Mouse (Mus musculus) thymus, adult 18-20 months (tissue): Measurements from ENCODE around the gene Hoxb5.

Experiments
- DNase-seq, 2 experiments: peaks; one replicate each; pipeline ENCODE4 v3.0.0; 2022; ENCODE audit warnings: mixed read lengths in 2 of 2

Hoxb5 gene

GRCm38 (mm10) chr11:96272024-96272921 lies 30.9 kb upstream of the Hoxb5 start:
- no peak for DNase-seq

- DNase-seq: no peak
Observed at GRCm38 (mm10) chr11:96274428-96274827, 28.7 kb upstream of the Hoxb5 start.

GRCm38 (mm10) chr11:96275896-96276295 lies 27.2 kb upstream of the Hoxb5 start:
- DNase-seq: no peak

- no peak for DNase-seq
Observed at GRCm38 (mm10) chr11:96277151-96278044, 25.7 kb upstream of the Hoxb5 start.

- DNase-seq: no peak
Observed at GRCm38 (mm10) chr11:96278324-96278723, 24.8 kb upstream of the Hoxb5 start.

- DNase-seq: peak; percentile 36 to 42
Observed at GRCm38 (mm10) chr11:96278773-96279172, 24.4 kb upstream of the Hoxb5 start.

- no peak for DNase-seq
Observed at GRCm38 (mm10) chr11:96279421-96280233, 23.5 kb upstream of the Hoxb5 start.

GRCm38 (mm10) chr11:96280399-96281378 lies 22.4 kb upstream of the Hoxb5 start:
- no peak for DNase-seq

GRCm38 (mm10) chr11:96281396-96281795 lies 21.7 kb upstream of the Hoxb5 start:
- DNase-seq: no peak

- DNase-seq: no peak
Observed at GRCm38 (mm10) chr11:96281855-96282570, 21.1 kb upstream of the Hoxb5 start, which contains the start of gene Hoxb8. Hoxb8 (plus strand) TSS chr11:96281905.

GRCm38 (mm10) chr11:96282795-96283430 lies 20.2 kb upstream of the Hoxb5 start:
- DNase-seq: no peak

- DNase-seq: no peak
Observed at GRCm38 (mm10) chr11:96284041-96284749, 18.9 kb upstream of the Hoxb5 start.

GRCm38 (mm10) chr11:96284774-96285734 lies 18.1 kb upstream of the Hoxb5 start:
- DNase-seq: no peak

- no peak for DNase-seq
Observed at GRCm38 (mm10) chr11:96285771-96286738, 17.1 kb upstream of the Hoxb5 start, which contains the start of gene Hoxb7. Hoxb7 (plus strand) TSS chr11:96286623.

- no peak for DNase-seq
Observed at GRCm38 (mm10) chr11:96286739-96287385, 16.3 kb upstream of the Hoxb5 start.

GRCm38 (mm10) chr11:96287411-96287810 lies 15.7 kb upstream of the Hoxb5 start:
- DNase-seq: no peak
